In genomic region chr10:34483297-34484013, GRCm38 (mm10) we compare ENCODE assay signal across 8 mouse cellular contexts. TPM values are rescaled to one million over a fixed set of nuclear protein-coding genes. Genes with fewer than 3 reads are reported as not detected.
DNase-seq lines count a peak whose midpoint lies in the region; ATAC-seq and TF ChIP-seq lines count a peak whose summit lies in the region.

Frk (plus strand) TSS chr10:34483399.

- no peaks in the 10 kb centered on the region for H3K9me3 ChIP-seq in heart, embryonic 12.5 days (replicated peaks)

- peak within 1 kb of the TSS; percentile 63 for H3K4me2 ChIP-seq in heart, embryonic 12.5 days

- no peaks in the 10 kb centered on the region for H3K27me3 ChIP-seq in C2C12 (ENCODE audit: control insufficient read depth, insufficient read depth, insufficient read length)
- no peaks in the 10 kb centered on the region for H3K27me3 ChIP-seq in heart, embryonic 12.5 days (replicated peaks)

- H3K36me3 ChIP-seq in C2C12 (ENCODE audit: control insufficient read depth, insufficient read depth), result no peaks in the 10 kb centered on the region
- H3K36me3 ChIP-seq in heart, embryonic 12.5 days, result no peaks in the 10 kb centered on the region

- H3ac ChIP-seq in C2C12 (ENCODE audit: control insufficient read depth, insufficient read length, low read depth), result peak within 1 kb of the TSS; percentile 71

- peaks cover 3% of the 10 kb centered on the region; the same call in 1 of the 2 replicates for H3K4me1 ChIP-seq in heart, embryonic 12.5 days (replicated peaks)

- H3K79me2 ChIP-seq in C2C12 (ENCODE audit: control insufficient read depth, insufficient read depth), result peaks cover 24% of the 10 kb centered on the region

- H3K79me3 ChIP-seq in C2C12 (ENCODE audit: low read depth), result peaks cover 9% of the 10 kb centered on the region

- peak; percentile 62 for DNase-seq in adrenal gland, postnatal 14 days
- peak; percentile 76 for DNase-seq in kidney, postnatal 10 days
- peak; percentile 43 for DNase-seq in lung, postnatal 36 days
- no peak for DNase-seq in c-Kit-positive CD71-positive TER-119-positive erythroid progenitor cells, embryonic 14.5 days (ENCODE audit: low spot score)

- WGBS in heart, embryonic 12.5 days, result 29% methylated on average over 11 of the region's 11 CpGs

- H3K9ac ChIP-seq in heart, embryonic 12.5 days, result peak within 1 kb of the TSS; percentile 41

- TF ChIP-seq CTCF in C2C12 (IDR thresholded peaks at IDR 0.05; ENCODE audit: control insufficient read depth, insufficient read depth, insufficient read length), result no peak

- peak within 1 kb of the TSS; percentile 54 for H3K4me3 ChIP-seq in C2C12 (ENCODE audit: insufficient read depth, poor library complexity, severe bottlenecking)
- peak within 1 kb of the TSS; percentile 43 for H3K4me3 ChIP-seq in heart, embryonic 12.5 days

- H3K27ac ChIP-seq in heart, embryonic 12.5 days (ENCODE audit: poor library complexity, severe bottlenecking), result peak within 1 kb of the TSS; percentile 61

- peak; percentile 80 for ATAC-seq in heart, embryonic 12.5 days (ENCODE audit: insufficient number of reproducible peaks, low FRiP score)
- ATAC-seq in megakaryocyte-erythroid progenitor cell, adult 5-6 weeks (replicated peaks; ENCODE audit: low FRiP score, low TSS enrichment, poor library complexity, severe bottlenecking), result no peak
- no peak for ATAC-seq in megakaryocyte progenitor cell, adult 5-6 weeks (replicated peaks; ENCODE audit: poor library complexity)

TF ChIP-seq in C2C12, 6 proteins besides CTCF, POLR2A, EP300 and RAD21:
- TF ChIP-seq MAX (IDR thresholded peaks at IDR 0.05) (no peak), MYOG (IDR thresholded peaks at IDR 0.05; ENCODE audit: control insufficient read depth, extremely low read depth, insufficient read length) (no peak), FOSL1 (IDR thresholded peaks at IDR 0.05; ENCODE audit: insufficient read depth, low read length, poor library complexity, severe bottlenecking) (no peak), MYOD1 (IDR thresholded peaks at IDR 0.05; ENCODE audit: control insufficient read depth, insufficient read length, low read depth) (no peak), USF1 (IDR thresholded peaks at IDR 0.05; ENCODE audit: low read depth) (no peak), CEBPB (IDR thresholded peaks at IDR 0.05; ENCODE audit: low read depth) (no peak)

RNA-seq across cellular contexts. Expression of gene Frk, which starts in this region (rescaled TPM):
- 2.7 TPM for polyA plus RNA-seq in C2C12 (2012; fragmentation: generic; extraction: Trizol)
- total RNA-seq in adrenal gland, postnatal 14 days (2021), result 8.5 and 8.6 TPM in 2 replicates
- 4.4 and 5.5 TPM in 2 replicates for polyA plus RNA-seq in heart, embryonic 12.5 days (2016; fragmentation: Nextera tagmentation; extraction: Ambion mirVana)
- total RNA-seq in megakaryocyte-erythroid progenitor cell, adult 5-6 weeks (2014; fragmentation: Nextera tagmentation), result not detected in 2 replicates
- not detected in 2 replicates for total RNA-seq in megakaryocyte-erythroid progenitor cell, adult 5-6 weeks (2017)
- not detected in 2 replicates for total RNA-seq in megakaryocyte progenitor cell, adult 5-6 weeks (2015)
- total RNA-seq in megakaryocyte progenitor cell, adult 5-6 weeks (2017), result 0.10 TPM in 1 of 2 replicates, not detected in the other
